Mouse (Mus musculus) spleen, postnatal 10 days (tissue): Measurements from ENCODE around the gene Slc13a1.
"Not testable (repeated sequence)": the region's sequence is repeated elsewhere in the genome, so short reads cannot be mapped to it uniquely, and the experiment has no call there.

Experiments used
- DNase-seq, 2 experiments: peaks; one replicate each; pipeline ENCODE4 v3.0.0; 2021 to 2022; ENCODE audit warnings: low spot score in 2 of 2

Slc13a1 gene

DNA sequence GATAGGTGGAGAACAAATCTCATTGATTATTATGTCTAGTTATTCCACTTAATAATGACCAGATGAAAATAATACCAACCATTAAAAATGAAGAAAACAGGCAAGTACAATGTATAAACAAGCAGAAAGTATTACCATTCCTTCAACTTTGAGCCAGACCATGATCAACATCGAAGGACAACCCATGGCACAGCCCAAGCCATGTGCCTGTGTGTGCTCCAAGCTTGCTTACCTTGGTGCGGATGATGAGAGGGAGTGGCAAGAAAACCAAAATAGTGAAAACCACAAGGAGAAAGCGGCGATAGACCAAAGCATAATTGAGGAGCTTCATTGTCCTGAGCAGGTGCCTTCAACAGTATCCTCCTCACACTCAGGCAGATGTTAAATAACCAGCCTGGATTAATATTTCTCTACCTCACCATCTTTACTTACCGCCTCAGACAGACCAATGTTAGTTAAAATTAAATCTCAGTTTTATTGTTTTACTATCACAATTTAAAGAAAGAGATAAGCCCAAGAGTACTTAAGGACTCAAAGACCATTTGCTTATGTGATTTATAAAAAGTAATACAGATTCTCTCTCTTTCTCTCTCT is at the start of gene Slc13a1:
Slc13a1 (minus strand) TSS at position 359 of the 594 bp plus-strand sequence.
- DNase-seq, result no peak

DNA sequence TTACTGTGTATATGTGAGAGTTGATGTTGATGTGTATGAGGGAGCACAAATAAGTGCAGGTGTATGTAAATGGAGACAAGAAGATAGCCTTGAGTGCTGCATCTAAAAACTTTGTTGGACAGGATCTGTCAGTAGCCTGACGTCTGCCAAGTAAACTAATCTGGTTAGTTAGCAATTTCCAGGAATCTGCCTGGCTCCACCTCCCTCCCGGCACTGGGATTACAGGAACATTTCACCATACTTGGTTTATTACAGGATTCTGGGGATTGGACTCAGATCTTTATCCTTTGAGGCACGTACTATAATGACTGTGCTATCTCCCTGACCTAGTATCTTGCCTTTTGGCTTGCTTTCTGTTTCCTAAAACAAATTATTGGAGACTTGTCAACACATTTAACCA is 40.0 kb upstream of the Slc13a1 start:
- DNase-seq, result no peak

DNA sequence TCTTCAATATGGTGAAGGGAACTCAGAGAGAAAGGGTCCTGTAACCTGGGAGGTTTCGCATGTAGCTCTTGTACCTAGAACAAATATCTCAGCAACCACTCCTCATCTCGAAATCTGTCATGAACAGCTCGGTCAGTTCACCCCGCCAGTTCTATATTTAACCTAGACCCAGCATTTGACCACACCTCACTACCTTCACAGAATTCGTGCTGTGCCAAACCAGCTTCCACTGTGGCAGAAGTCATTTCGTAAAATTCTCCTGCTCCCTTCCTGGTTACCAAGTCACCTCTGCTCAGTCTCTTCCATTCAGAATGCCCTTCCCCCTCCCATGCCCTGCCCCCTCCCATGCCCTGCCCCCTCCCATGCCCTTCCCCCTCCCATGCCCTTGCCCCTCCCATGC is 34.3 kb upstream of the Slc13a1 start:
- DNase-seq, result no peak

DNA sequence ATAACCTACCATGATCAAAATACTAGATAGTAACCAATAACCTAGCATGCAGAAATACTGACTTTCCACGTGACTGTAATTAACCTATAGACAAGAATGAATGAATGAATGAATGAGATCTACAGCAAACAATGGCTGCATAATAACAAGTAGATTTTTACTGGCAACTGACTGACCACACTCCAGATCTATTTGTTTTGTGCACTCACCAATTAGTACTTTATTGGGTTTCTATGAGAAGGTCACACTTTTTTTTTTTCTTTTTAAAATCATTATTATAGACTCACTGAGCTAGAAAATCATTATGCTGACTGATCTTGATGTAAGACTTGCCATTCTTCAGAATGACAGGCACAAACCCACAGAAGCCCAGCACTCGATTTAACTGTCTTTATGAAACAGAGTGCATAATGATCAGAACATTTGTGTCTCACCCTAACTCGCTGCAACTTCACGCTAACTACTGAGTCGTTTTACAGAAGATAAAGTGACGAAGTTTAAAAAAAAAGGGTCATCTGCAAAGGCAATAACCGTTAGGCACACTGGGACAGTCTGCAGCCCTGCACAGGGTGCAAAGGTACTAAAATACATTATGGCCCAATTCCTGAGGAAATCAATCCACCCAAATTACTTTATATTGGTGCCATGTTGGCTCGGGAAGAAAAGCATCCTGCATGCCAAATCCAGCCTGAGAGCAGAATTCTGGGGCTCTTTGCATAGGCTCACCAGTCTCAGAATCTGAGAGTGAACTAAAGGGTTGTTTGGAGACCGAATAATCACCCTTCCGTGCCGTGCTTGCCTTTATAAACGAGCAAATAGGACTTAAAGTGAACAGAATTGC is 33.0 kb upstream of the Slc13a1 start:
- DNase-seq, result no peak

DNA sequence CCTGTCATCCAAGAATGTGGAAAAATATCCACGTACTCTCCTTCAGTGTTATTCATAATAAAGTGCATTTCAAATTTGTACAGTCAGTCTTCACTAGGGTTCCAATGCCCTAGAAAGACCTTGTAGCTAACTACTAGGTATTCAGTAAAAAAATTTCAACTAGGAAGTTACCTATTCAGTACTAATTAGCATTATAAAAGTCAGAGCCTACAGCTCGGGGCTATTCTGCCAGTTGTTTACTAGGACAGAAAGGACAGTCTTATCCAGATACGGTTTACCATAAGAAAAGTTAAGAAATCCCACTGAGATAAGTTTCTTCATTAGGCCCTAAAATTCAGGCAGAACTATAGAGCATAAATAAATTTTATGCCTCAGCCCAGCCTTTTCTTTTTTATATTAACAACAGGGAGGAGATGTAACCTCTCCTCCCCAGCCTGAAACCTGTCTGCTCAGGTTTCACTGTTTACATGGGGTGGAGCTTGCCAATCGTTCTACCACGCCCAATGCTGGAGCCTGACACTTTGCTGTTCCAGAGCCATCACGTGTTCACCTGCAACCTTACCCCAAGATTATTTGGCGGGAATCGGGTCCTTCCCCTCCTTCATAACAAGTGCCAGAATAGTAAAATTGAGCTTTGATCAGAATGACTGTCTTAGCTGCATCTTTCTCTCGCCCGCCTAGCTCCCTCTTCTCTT is 29.8 kb upstream of the Slc13a1 start:
- DNase-seq, result not testable (repeated sequence)

DNA sequence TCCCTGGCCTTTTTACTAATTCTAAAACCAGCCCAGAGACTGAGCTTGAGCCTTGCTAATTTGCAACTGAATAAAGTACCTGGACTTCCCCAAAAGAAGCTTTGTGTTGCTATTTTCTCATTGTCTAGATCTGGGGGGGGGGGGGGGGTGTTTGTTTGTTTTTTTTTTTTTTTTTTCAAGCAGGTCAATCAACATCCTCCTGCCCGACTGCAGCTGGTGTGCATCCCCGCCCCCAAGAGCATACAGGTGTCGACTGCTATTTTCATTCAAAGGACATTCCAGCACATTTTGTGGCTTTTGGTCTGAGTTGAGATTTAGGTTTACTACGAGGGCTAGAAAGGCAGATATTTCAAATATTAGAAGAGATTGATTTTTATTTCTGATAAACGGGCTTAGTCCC is 28.5 kb upstream of the Slc13a1 start:
- DNase-seq, result not testable (repeated sequence)

DNA sequence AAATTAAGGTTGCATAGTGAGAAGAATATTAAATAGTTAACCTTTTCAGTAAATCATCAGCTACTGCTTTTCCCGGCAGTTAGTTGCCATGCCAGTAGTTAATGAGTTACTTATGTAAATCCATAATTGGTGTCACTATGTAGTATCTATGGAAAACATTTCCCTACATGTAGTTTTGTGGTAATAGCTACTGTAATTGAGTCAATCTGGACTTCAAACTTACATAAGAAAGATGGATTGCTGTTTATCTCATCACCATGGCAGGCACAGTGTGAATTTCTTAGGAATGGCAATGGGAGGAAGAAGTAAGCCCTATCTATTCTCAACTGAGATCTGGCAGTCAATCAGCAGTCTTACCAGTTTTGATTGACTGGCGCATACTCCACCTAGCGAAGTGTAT is 15.5 kb upstream of the Slc13a1 start:
- no peak for DNase-seq

DNA sequence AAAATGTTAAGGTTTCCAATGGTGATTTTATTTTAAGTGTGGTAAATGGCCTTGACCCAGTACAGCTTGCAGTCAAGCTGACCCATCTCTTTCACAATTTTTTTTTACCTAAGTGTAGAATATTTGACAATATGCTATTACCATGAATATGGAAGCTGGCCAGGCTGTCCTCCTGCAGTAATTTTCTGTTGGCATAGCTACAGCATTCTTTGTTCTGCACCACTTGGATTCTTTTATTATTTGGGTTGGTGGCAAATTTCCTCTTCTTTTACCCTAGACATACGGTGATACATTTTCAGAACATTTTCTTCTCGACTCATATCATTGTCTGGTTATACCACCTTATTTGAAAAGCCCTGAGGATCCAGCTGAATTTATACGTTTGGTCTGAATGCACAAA is 7.5 kb upstream of the Slc13a1 start:
- no peak for DNase-seq

DNA sequence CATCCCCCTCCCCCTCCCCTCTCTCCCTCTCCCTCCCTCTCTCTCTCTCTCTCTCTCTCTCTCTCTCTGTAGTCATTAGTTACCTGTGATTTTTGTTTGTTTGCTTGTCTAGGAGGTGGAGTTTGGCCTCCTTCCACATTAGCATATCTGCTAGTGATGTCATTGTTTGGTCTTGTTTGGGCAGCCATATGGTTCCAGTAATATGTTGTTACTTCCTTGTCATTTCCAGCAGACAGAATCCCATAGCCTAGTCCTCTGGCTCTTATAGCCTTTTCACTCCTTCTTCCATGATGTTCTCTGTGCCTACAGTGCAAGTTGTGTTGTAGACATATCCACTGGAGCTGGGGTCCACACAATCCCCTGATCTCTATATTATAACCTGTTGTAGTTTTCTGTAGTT is 6.1 kb upstream of the Slc13a1 start:
- no peak for DNase-seq

DNA sequence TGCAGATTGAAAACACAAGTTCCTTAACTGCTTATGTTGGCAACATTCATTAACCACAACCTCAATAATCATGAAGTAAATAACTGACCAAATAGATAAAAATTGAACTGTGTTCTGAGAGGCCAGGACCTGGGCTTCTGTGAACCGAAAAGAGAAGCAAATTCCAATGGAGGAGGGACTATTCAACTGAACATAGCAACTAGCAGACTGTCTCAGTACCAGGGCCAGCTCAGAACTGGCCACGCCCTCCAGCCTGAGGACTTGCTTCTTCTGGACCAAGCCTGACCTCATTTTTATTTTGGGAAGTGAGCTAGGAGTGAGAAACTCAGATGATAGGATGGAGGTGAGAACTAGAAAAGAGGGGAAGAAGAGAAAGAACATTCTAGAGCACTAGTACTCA is 4.8 kb upstream of the Slc13a1 start:
- no peak for DNase-seq

DNA sequence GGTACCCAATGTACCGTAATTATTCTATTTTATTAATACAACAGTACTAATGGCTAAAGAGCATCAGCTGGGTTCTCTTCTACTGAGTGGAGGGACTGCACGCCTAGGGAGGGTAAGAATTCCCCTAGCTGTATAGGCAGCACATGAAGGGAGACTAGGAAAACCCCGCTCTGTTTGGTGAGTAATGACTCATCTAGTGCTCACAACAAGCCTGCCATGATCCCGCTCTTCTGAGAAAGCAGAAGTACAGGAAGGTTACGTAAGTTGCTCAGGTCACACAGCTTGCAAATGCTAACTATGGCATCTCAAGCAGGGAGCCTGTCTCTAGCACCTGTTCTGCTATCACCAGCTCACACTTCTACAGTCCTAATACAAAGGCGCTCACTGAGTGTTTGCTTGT is 1.1 kb downstream of the Slc13a1 start:
- no peak for DNase-seq

DNA sequence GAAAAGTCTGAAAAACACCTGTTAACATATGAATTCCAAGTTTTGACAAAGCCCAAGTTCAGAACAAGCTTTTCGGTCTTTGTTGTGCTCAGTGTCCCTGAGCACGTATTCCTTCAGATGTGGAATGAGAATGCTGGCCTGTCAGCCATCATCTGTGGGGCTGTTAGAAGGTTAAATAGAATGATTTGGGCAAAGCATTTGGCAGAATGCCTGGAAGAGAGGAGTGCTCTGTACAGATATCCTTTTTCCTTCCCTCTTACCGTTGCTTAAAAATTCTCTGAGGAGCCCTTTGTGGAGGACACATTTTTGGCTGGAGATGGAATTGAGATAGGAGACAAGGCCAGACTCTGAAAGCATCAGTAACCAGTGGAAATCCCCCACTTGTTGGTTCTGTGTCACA is 2.6 kb downstream of the Slc13a1 start:
- no peak for DNase-seq

DNA sequence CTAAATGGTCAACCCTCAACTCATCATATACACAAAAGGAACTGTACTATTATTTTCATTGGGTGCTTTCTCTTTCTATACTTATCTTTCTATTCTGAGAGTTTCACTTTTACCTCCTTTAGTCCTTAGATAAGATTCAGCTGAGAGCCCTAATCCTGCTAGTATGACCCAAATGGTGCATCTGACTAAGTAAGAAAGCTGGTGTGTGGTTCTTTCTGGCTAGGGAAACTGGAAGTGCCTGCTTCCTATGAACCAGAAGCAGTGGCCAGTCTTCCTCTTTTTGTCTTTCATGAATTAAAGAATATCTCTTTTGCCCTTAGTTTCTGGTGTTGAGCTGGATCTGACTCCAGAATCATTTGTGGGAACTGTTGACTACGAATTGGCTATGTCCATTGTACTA is 8.1 kb downstream of the Slc13a1 start:
- no peak for DNase-seq

DNA sequence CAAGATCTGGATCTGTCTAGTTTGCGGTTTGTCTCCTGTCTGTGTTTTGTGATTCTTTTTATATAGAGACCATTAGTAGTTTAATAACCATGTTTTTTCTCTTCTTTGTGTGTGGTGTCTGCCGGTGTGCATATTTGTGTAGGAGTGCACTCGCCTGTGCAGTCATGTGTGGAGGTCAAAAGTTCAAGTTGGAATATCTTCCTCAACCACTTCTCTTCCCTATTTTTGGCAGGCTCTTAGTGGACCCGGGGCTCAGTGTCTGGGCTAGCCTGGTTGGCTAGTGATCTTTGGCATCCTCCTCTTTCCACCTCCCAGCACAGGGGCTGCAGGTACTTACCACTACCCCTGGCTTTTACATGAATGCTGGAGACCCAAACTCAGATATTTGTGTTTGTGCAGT is 13.0 kb downstream of the Slc13a1 start:
- DNase-seq, result no peak

DNA sequence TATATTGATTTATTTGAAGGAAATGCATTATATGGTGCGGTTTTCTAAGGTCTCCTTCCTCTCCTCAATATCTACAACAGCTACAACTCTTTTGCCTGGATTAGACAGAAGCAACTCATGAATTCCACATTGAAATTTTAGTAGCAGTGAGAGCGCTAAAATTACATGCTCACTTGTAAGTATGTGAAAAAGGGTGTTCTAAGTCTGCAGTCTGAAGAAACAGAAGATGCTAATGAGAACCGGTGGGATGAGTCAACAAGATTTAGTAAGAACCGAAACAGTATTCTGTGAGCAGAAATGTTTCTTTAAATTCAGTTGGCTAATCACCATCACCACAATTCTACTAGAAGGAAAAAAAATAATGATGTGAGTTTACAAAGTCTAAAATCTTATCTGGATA is 34.9 kb downstream of the Slc13a1 start:
- DNase-seq, result no peak

DNA sequence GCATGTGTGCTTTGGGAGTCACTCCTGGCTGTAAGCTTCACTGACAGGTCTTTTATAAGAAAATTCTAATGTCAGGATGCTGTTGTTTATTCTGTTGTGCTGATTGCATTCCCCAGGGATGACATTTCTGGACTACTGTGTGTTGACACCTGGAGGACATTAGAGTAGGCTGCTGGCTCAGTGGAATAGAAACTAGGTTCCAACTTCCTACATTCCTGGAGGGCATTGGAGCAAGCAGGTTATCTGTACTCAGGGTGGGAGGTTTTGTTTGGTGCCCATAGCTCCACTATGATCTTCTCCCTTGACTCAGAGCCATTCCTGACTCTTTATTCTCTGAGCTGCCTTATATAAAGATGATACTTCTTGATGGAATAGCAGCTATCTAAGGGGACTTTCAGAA is 45.3 kb downstream of the Slc13a1 start:
- DNase-seq, result no peak

DNA sequence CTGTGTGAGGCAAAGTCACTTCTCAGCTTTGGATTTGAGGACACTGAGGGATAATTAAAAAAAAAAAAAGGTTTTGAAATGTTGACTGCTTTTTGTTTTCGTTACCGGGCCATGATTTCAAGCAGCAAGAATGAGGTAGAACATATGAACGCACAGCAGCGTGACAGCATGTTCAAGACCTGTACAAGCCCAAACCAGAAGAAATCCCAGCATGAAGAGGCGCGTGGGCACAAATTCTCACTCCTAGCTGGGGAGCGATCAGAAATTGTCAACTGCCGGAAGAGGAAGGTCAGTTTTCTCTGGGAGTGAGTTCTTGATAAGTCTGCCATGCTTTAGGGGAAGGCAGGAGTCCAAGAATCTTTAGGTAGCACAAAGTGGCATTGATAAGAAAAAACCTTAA is 56.3 kb downstream of the Slc13a1 start:
- DNase-seq, result no peak

DNA sequence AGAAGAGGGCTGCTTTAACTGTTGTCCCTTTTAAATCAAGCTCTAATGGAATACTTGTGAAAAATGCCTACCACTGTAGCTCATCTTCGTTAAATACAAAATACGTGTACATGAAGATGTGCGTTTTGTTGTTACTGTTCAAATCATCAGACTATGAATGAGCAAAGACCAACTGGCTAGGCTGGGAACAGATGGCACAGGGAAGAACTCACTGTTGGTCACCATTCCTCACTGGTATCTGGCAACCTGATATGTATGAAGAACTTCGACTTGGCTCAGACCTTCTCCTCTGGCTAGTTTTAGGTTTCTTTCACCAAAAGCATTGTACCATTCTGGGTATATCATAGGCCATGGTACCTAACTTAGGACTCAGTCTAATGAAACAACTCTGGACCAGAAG is 59.4 kb downstream of the Slc13a1 start:
- no peak for DNase-seq

DNA sequence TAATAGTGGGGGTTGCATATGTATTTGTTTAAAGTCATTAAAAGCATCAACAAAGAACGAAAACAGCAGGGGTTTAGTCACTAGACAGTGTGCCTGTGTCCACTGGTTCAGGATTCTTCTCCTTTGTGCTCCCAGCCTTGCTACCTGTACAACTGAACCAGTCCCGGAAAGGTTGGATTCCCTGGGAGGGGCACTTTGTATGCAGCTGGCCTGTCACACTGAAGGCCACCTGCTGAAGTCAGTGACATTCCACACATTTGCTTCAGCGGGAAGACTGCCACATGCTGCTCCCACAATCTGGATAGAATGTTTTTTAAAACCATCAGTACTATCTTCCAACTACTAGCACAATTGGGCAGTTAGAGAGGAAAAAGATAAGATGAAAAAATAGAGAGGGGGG is 61.7 kb downstream of the Slc13a1 start:
- no peak for DNase-seq

DNA sequence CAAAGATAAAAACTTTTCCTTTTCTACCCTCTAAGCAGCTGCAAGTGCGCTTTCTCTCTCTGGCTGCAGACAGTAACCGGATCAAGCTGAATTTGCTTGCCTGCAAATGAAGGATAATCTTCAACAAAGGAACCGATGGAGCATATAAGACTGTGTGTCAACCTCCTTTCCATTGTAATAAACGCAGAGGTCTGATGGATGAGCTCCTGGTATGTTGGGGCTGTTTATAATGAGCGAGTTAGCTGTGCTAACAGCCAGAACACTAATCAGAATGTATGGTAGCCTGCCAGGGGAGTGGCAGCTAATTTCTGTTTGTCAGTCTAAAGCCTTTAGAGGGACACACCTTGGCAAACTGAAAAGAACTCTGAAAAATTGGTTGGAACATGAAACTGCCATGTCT is 62.2 kb downstream of the Slc13a1 start:
- DNase-seq, result no peak

DNA sequence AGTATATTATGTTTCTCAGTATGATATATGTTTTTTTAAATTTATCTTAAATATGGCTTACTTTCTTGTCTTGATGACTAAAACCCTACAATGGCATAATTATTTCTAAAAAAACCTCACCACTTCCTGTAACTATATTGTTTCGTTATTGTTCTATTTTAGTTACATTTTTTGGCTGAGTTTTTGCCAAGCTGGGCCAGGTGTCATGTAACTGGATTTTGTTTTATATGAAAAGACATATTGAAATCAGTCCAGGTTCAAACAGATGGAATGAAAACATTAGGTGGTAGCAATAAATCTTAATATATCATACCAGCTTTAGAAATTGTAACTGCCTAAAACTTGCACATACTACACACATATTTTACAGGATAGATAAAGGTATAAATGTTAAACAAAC is 66.6 kb downstream of the Slc13a1 start:
- DNase-seq, result no peak

DNA sequence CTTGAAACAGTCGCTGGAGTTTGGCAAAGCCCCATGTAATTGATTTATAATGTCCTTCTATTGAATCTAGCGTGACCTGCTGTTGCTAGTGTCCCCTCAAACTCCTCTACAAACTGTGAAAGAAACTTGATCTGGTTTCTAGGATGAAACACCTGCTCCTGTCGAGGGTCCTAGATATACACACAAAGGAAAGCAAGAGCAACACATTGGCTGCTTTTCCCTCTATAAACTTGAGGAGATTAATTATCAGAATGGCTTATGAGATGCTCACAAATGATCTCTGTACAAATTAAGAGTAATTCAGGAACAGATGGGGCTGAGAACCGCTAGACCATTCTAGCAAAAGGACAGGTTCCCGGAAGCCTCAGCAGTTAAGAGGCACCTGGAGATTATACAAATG is 67.2 kb downstream of the Slc13a1 start:
- no peak for DNase-seq

DNA sequence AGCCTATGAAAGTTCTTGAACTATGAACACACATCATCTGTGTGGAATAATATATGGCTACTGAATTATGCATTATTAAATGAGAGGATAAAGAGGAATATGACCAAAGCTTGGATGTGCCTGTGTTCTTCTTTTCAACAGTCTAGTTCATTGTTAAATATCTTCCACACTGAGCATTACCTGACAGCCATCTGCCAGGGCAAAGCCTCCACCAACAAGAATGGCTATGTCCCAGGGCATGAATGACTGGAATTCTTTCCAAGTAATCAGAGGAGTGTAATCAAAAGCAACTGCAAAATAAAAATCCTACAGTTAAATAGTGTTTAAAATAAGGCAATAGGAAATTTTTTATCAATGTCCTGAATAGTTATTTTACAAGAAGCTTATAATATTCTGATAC is 70.5 kb downstream of the Slc13a1 start:
- no peak for DNase-seq
